Mouse (Mus musculus) C2C12 (cell line): ENCODE data around the gene Pcnp. TPM values are rescaled to one million over a fixed set of nuclear protein-coding genes. Genes with fewer than 3 reads are reported as not detected.
A peak's percentile ranks its signal among the peaks of the same experiment; 100 is the strongest.

Experiments used
- H3K27me3 ChIP-seq: one replicate; pipeline ENCODE4 v1.6.1; 2011; ENCODE audit not compliant: control insufficient read depth, insufficient read depth, insufficient read length
- H3K36me3 ChIP-seq: one replicate; pipeline ENCODE4 v1.6.1; 2011; ENCODE audit not compliant: control insufficient read depth, insufficient read depth
- H3K4me3 ChIP-seq: one replicate; pipeline ENCODE4 v1.5.1; 2011; ENCODE audit warnings: mild to moderate bottlenecking, control low read depth; ENCODE audit not compliant: poor library complexity, insufficient read depth, severe bottlenecking
- H3K79me2 ChIP-seq: one replicate; pipeline ENCODE4 v1.6.1; 2011; ENCODE audit not compliant: control insufficient read depth, insufficient read depth
- H3K79me3 ChIP-seq: one replicate; pipeline ENCODE4 v1.6.1; 2011; ENCODE audit warnings: low read depth, control low read depth
- H3ac ChIP-seq: one replicate; pipeline ENCODE3; 2011; ENCODE audit warnings: low read depth; ENCODE audit not compliant: control insufficient read depth, insufficient read length
- CEBPB ChIP-seq: IDR thresholded peaks from one replicate; pipeline ENCODE4 v1.6.1; 2011; ENCODE audit warnings: low read depth, mild to moderate bottlenecking, control low read depth, moderate library complexity
- CTCF ChIP-seq: IDR thresholded peaks from one replicate; pipeline ENCODE4 v1.5.1; 2011; ENCODE audit not compliant: control insufficient read depth, insufficient read depth, insufficient read length
- FOSL1 ChIP-seq: IDR thresholded peaks from one replicate; pipeline ENCODE4 v1.8.0; 2011; ENCODE audit warnings: mild to moderate bottlenecking, low read length; ENCODE audit not compliant: poor library complexity, insufficient read depth, severe bottlenecking
- MAX ChIP-seq: IDR thresholded peaks from one replicate; pipeline ENCODE4 v1.6.1; 2011; ENCODE audit warnings: mild to moderate bottlenecking, control low read depth
- MYOD1 ChIP-seq: IDR thresholded peaks from one replicate; pipeline ENCODE4 v1.6.1; 2011; ENCODE audit warnings: low read depth; ENCODE audit not compliant: control insufficient read depth, insufficient read length
- MYOG ChIP-seq: IDR thresholded peaks from one replicate; pipeline ENCODE4 v1.6.1; 2011; ENCODE audit not compliant: control insufficient read depth, insufficient read length; ENCODE audit errors: extremely low read depth
- USF1 ChIP-seq: IDR thresholded peaks from one replicate; pipeline ENCODE4 v1.6.1; 2011; ENCODE audit warnings: low read depth, mild to moderate bottlenecking, control low read depth, moderate library complexity
- polyA plus RNA-seq: library from polyadenylated mRNA; unstranded; fragments of >200 nt; fragmentation: generic; extraction: Trizol; gene quantifications from one replicate; pipeline ENCODE4 v1.2.1, GENCODE M21; 2012; ENCODE audit warnings: missing spikeins

The Pcnp gene
- polyA plus RNA-seq, 1 experiment = 41.2 TPM

DNA sequence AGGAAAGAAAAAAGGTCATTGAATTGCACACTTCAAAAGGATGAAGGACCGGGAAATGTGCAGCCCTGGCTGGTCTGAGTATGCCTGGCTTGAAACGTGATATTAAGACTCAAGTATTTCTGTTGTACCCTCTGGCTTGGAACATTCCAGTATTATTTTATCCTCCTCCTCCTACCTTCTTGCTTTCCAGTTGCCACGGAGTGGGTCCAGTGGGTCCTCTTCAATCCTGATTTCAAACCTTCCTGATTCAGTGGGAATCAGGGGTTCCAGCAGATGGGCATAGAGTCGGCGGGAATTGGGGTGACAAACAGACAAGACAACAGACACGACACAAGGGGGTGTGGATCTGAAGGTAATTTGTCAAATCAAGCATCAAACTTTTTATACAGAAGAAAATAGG lies 43.0 kb upstream of the Pcnp start:
- Histone ChIP-seq H3K79me2 (peaks cover 12% of the 10 kb centered on the region), H3K79me3 (peaks cover 7% of the 10 kb centered on the region), H3K36me3 (no peaks in the 10 kb centered on the region), H3K27me3 (no peaks in the 10 kb centered on the region), H3K4me3 (no peak overlapping the region), H3ac (no peak overlapping the region)
- no peak for TF ChIP-seq CEBPB
- TF ChIP-seq MAX = no peak
- no peak for TF ChIP-seq MYOG
- no peak for TF ChIP-seq USF1
- TF ChIP-seq CTCF = no peak
- no peak for TF ChIP-seq MYOD1
- TF ChIP-seq FOSL1 = no peak

DNA sequence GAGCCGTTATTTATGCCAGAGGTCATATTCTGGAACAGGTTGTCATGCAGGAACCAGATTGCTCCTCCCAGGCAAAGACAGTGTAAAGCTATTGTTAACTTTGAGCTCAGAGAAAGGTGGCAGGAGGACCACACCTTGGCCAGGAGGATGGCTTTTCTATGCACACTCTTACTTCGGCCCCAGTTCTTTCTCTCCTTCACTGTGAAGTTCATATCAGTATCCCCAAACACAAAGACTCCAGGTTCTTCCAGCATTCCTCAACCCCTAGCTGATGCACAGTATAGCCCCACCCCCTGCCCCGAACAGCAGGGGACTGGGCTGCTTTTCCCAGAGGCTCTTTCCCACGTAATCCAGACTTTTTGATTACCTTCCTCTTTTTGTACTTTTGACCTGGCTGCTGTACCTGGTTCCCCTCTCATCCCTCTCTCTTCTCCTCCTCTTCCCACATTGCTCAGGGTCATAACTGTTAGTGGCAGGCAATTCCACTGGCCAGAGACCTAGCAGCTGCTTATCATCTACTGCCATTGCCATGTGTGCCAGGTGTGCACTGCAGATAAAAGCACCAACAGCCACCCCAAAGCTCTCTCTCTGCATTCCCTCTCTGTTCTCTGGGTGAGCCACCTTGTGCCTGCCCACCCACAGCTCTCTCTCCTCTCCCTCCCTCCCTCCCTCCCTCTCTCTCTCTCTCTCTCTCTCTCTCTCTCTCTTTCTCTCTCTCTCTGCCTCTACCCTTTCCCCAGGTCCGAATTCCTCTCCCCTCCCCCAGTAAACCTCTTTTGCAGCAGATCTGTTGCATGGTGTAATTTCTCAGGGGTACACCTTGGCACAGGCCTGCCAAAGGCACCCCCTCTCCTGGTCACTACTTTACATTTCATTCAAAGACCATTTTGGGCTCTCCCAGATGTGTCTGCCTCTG lies 42.0 kb upstream of the Pcnp start:
- Histone ChIP-seq H3K79me3 (peaks cover 2% of the 10 kb centered on the region), H3ac (no peak overlapping the region), H3K36me3 (no peaks in the 10 kb centered on the region), H3K79me2 (peaks cover 8% of the 10 kb centered on the region), H3K4me3 (no peak overlapping the region), H3K27me3 (no peaks in the 10 kb centered on the region)
- no peak for TF ChIP-seq USF1

DNA sequence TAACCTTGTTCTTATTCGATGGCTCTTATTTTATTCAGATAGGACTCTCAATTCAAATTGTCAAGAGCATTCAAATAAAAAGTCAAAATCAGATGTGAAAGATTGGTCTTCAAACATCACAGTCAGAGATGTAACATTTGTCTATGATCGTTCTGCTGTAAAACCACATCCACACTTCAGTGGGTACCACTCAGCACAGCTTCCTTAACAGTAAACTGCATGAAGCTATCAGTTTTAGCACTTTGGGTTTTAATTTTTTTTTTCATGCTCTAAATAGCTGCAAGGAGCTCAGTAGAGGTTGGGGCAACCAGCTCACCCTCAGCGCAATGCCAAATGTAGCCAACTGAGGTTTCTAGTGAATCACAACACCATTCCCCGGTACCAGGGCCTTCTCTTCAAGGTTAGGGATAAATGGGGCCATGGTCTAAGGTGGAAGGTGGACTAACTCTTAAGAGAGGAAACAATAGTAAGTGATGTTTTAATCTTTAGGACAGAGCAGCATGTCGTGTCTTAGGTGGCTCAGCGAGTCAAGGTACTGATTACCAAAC lies 39.1 kb upstream of the Pcnp start:
- Histone ChIP-seq H3K79me3 (no peaks in the 10 kb centered on the region), H3K27me3 (no peaks in the 10 kb centered on the region), H3K36me3 (no peaks in the 10 kb centered on the region), H3K79me2 (no peaks in the 10 kb centered on the region), H3ac (no peak overlapping the region), H3K4me3 (no peak overlapping the region)
- TF ChIP-seq CEBPB (no peak), FOSL1 (no peak), MYOD1 (no peak), MAX (no peak), USF1 (no peak), MYOG (no peak), CTCF (no peak)

DNA sequence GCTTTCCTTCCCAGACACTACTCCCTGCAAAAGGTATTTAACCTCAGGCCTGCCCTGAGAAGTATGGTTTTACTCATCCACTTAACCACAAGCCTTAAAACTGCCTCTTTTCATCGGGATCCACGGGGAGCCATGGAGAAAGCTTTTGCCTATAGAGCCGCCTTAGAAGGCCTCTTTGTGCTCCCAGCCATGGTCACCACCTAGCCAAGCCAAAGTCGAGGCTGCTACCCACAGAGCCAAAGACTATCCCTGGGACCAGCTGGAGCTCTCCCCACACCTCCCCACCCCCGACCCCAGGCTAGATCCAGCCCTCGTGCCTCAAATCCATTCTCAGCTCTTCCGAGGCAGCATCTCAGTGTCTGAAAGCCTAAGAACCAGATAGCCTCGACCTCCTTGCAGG lies 36.6 kb upstream of the Pcnp start:
- no peak for TF ChIP-seq CEBPB
- no peak for TF ChIP-seq MYOG
- no peak for TF ChIP-seq USF1
- TF ChIP-seq MAX = no peak
- no peak for TF ChIP-seq MYOD1
- TF ChIP-seq FOSL1 = no peak
- TF ChIP-seq CTCF = no peak
- no peaks in the 10 kb centered on the region for H3K79me3 ChIP-seq
- no peak overlapping the region for H3K4me3 ChIP-seq
- H3K79me2 ChIP-seq = no peaks in the 10 kb centered on the region
- H3ac ChIP-seq = no peak overlapping the region
- H3K27me3 ChIP-seq = no peaks in the 10 kb centered on the region
- H3K36me3 ChIP-seq = no peaks in the 10 kb centered on the region

DNA sequence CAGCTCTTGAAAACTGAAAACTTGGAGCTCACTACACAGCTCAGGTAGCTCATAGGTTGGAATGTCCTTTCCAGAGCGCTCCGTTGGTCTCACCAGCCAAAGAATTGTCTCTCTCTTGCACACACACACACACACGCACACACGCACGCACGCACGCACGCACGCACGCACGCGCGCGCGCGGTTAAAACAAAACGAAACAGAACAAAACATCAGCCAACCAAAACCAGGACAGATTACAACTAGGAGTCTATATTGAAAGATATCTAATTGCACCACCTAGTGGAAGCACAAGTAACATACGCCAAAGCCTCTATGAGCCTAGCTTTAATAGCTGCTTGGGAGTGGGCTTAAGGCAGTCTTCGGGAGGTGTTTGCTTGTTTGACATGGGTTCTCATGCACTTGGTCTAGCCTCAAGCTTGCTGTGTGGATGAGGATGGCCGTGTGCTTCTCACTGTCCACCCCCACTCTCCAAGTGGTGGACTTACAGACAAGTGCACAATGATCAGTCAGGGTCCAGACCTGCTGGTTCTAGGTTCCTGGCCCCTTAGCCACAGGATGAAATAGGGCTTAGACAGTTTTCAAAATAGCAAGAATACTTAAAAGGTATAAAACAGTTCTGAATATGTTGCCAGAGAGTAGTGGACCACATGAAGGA lies 34.9 kb upstream of the Pcnp start:
- Histone ChIP-seq H3K79me2 (no peaks in the 10 kb centered on the region), H3K27me3 (no peaks in the 10 kb centered on the region), H3K4me3 (peak overlapping the region; percentile 8), H3ac (peak overlapping the region; percentile 43), H3K79me3 (no peaks in the 10 kb centered on the region), H3K36me3 (no peaks in the 10 kb centered on the region)
- TF ChIP-seq MAX (no peak), MYOD1 (no peak), MYOG (no peak), FOSL1 (no peak), USF1 (no peak), CEBPB (no peak), CTCF (no peak)
